Mouse (Mus musculus) testis, postnatal 10 days (tissue): ENCODE data around the gene 1700093K21Rik.
"Not testable (repeated sequence)": the region's sequence is repeated elsewhere in the genome, so short reads cannot be mapped to it uniquely, and the experiment has no call there.

Experiments
- DNase-seq: peaks from one replicate; pipeline ENCODE4 v3.0.0; 2021; ENCODE audit warnings: low spot score

The 1700093K21Rik gene

GRCm38 (mm10) chr11:23520473-23521205 lies at the start of gene 1700093K21Rik:
TSS of gene 1700093K21Rik (minus strand) at chr11:23521155.
- DNase-seq, result no peak

- no peak for DNase-seq
Measured at GRCm38 (mm10) chr11:23570130-23570529, 49.2 kb upstream of the 1700093K21Rik start.

GRCm38 (mm10) chr11:23565761-23566160 lies 44.8 kb upstream of the 1700093K21Rik start:
- DNase-seq, result peak; percentile 85

DNA sequence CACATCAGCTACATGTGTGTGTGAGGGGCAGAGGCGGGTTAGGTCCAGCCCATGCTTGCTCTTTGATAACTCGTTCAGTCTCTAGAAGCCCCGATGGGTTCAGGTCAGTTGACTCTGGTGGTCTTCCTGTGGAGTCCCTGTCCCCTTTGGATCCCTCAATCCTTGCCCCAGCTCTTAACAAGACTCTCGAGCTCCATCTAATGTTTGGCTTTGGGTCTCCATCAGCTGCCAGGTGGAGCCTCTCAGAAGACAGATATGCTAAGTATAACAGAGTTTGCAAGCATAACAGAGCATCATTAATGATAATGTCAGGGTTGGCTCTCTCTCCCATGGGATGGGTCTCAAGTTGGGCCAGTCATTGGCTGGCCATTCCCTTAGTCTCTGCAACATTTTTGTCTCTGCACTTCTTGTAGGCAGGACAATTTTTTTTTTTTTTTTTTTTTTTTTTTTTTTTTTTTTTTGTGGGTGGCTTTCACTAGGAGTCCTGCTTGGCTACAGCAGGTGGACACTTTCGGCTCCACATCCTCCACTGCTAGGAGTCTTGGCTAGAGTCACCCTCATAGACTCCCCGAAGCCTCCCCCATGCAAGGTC lies 36.2 kb upstream of the 1700093K21Rik start:
- DNase-seq, result no peak

- no peak for DNase-seq
Measured at GRCm38 (mm10) chr11:23537446-23537845, 16.5 kb upstream of the 1700093K21Rik start.

DNA sequence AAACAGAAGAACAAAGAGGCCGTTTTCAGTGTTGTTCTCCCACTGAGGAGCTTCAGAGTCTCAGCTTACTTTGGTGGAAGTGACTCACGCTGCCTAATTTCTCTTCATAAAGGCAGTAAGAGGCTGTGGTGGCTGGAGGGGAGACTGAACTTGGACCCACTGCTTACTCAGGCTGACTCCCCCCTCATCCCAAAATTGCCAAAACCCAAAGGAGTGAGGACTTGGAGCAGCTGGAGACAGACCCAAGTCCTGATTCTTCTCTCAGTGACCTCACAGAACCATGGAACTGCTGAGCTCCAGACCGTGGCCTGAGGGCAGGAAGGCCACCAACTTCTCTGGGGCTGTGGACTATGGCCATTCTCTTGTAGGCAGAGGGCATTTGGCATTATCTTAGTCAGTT lies 2.0 kb downstream of the 1700093K21Rik start:
- no peak for DNase-seq

DNA sequence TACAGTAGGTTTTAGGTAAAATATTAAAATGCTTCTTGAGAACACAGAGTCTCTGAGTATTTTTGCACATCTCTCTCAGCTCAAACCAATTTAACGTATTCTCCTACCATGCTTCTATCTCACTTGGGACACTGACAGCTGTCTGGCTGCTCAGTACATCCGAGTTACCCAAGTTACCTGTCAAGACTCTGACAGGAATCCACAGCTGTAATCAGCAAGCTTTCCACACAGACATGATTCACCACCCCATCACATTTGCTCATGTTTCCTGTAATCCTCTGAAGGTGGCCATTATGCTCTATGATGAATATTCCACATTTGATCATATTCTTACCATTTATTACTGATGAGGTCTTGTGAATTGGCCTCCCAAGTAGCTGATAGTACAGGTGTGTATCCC lies 5.6 kb downstream of the 1700093K21Rik start:
- DNase-seq, result no peak

DNA sequence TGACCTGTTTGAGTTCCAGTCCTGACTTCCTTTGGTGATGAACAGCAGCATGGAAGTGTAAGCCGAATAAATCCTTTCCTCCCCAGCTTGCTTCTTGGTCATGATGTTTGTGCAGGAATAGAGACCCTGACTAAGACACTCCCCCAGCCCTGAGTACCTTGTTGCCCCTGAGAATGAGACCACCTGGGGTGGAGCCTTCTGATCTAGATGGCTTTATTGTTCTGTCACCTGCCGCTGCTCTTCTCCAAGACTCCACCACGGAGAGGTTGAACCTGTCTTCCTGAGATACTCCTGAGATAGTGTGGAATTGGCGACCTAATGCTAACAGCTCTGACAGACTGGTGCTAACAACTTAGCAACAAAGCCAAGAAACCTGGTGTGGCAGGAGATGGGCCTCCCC lies 6.2 kb downstream of the 1700093K21Rik start:
- not testable (repeated sequence) for DNase-seq

- not testable (repeated sequence) for DNase-seq
Measured at GRCm38 (mm10) chr11:23504801-23505200, 16.2 kb downstream of the 1700093K21Rik start.

- no peak for DNase-seq
Measured at GRCm38 (mm10) chr11:23498609-23499008, 22.3 kb downstream of the 1700093K21Rik start.

GRCm38 (mm10) chr11:23497718-23498509 lies 23.0 kb downstream of the 1700093K21Rik start, which contains the start of gene Ahsa2:
TSS of gene Ahsa2 (minus strand) at chr11:23498030.
- DNase-seq, result peak; percentile 100

DNA sequence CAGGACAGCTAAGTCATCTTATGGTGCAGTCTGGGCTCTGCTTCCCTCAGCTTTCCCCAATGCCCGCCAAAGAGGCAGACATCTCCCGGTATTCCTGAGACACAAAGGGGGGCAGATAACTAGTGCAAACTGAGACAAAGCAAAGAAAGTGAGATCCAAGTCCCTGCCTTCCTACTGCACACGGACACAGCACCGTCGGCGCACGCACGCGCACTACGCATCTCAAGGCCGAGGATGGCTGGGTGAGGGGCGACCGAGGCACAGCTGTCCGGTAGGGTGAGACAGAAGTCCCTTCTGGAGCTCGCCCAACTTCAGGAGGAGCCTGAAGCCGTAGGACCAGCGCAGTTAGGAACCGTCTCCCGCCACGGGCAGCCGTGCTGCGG lies 23.6 kb downstream of the 1700093K21Rik start:
- peak; percentile 76 for DNase-seq

GRCm38 (mm10) chr11:23496661-23497060 lies 24.3 kb downstream of the 1700093K21Rik start:
- no peak for DNase-seq

DNA sequence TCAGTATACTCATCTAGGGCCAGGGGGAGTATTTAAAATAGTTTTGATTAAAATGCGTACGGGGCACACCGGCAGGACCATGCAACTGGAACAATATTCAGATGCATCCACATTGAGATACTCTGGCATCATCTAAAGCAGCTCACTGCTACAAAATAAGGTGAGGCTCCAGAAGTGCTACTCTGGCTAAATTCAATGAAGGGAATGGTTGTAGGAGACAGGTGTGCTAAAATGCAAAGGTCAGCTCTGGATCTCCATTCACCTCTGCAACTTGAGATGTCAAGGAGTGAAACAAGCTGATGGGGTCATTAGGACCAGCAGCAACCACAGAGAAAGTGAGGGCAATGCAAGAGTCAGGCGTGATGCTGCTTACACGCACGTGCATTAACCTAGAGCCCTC lies 25.7 kb downstream of the 1700093K21Rik start:
- DNase-seq, result no peak

DNA sequence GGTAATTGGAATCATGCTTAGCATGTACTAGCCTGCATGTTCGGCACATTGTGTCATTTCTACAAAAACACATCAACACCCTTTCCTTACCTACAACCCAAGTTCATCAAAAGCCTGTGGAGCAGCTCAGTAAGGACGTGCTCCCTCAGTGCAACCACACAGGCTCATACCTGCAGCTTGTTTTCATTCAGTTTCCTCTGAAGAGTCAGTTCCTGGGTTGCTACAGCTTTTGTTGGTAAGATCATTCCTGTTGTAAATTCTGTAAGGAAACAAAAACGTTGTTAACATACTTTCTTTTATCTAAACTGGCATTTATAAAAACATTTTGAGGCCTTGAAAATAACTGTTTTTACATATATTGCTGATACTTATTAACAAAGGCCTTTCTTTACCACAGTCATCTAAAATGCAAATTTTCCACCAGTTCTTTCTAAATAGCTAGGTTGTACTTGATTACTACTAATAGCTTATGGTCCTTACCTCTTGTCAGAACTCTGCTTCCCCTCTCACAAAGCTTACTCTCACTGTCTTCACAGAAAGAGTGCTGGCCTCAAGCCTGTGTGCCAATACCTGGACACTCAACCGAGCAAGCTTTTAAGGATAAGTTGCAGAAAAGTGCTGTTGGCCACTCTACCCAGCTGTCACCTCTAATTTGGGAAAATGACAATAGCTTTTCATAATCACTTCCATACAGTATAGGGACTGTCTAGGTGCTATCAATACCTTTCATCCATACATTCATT lies 28.7 kb downstream of the 1700093K21Rik start:
- no peak for DNase-seq

DNA sequence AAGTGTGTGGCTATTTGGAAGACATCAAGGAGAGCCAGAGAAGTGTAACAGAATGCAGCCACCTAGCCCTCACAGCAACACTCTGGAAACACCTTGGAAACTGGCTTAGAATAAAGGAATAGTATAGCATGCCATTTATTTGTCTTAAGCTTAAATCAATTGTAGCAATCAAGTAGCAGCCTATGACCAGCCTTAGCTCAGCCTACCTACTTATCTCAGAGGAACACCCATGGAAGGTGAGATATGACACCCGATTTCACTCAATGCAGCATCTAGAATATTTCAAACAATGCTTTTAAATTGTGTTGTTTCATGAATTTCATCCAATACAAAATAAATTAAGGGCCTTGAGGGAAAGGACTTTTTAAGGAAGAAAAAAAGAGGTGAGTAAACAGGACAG lies 31.0 kb downstream of the 1700093K21Rik start:
- no peak for DNase-seq
